Mouse (Mus musculus) adrenal gland, postnatal 14 days (tissue): ENCODE measurements around the gene Tceal1. TPM values are rescaled to one million over a fixed set of nuclear protein-coding genes. Genes with fewer than 3 reads are reported as not detected.
"Not testable (repeated sequence)": the region's sequence is repeated elsewhere in the genome, so short reads cannot be mapped to it uniquely, and the experiment has no call there.

ENCODE experiments used
- DNase-seq: peaks from one replicate; pipeline ENCODE4 v3.0.0; 2021; ENCODE audit warnings: mixed read lengths
- long read RNA-seq, 2 experiments: library from polyadenylated mRNA; stranded (forward); transcript quantifications; one replicate each; pipeline ENCODE4 v2.0.0; 2021
- total RNA-seq: library from RNA; stranded (reverse); gene quantifications from 2 replicates; pipeline ENCODE4 v1.2.3, GENCODE M21; 2021

Tceal1 gene
- 6.9 and 7.6 TPM in 2 replicates for total RNA-seq
- long read RNA-seq, experiment 1, transcript Tceal1-201 (2 exons, 2,803 nt): major isoform, 23 of 26 reads
- long read RNA-seq, experiment 1, partial matches to known transcripts: 2 of 26 reads
- long read RNA-seq, experiment 1, other reads (novel, unspliced or antisense): 1 of 26 reads
- long read RNA-seq, experiment 2, transcript Tceal1-201 (2 exons, 2,803 nt): major isoform, 17 of 18 reads
- long read RNA-seq, experiment 2, partial matches to known transcripts: 0 of 18 reads
- long read RNA-seq, experiment 2, other reads (novel, unspliced or antisense): 1 of 18 reads

DNA sequence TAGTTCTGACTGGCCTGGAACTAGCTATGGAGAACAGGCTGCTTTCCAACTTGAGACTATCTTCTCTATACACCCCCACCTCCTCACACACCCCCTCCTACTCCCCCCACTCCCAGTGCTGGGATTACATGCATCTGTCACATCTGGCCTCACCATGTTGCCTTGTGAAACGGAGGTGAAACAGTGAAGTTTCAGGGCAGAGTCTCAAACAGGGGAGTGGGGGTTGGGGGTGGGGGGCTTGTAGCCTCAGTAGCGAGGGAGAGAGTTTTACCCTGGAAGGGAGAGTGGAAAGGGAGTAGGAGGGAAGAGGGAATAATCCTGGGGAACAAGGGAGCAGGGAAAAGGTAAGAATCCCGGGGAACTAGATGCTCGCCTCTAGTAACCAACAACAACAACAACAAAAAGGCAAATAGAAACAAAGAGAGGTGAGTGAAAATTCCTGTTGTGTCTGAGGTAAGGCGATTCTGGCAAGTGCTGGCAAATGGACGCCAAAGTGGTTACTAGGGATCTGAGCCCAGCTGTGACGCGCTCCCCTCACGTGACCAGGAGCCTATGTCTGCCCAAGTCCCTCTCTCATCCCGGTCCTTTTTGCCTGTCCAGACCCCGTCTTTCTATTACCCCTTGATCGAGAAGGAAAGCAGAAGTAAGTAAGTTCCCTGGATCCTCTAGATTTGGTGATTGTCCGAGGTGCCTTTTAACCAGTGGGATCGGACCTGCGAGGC is at the start of gene Tceal1:
TSS of gene Tceal1 (plus strand) at position 537 of the 722 bp plus-strand sequence.
- DNase-seq: peak; percentile 78

DNA sequence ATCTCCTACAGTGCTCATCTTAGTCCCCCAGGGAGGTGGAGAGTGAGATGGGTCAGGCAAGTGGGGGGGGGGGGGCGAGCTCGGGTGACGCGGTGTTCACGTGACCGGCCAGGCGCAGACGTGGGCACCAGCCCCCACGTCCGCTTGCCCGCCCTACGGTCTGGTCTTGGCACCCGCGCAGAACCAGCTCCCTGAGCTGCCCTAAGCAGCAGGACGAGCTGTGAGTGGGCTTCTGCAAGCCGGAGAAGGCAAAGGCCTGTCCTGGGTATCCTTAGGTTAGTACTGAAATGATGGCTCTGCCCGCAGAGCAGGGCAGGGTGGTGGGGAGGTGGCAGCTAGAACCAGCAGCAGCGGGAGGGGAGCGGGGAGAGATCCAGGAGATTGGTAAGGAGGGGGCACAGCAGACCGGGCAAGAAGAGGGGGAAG is 41.5 kb upstream of the Tceal1 start:
- DNase-seq: peak; percentile 32

DNA sequence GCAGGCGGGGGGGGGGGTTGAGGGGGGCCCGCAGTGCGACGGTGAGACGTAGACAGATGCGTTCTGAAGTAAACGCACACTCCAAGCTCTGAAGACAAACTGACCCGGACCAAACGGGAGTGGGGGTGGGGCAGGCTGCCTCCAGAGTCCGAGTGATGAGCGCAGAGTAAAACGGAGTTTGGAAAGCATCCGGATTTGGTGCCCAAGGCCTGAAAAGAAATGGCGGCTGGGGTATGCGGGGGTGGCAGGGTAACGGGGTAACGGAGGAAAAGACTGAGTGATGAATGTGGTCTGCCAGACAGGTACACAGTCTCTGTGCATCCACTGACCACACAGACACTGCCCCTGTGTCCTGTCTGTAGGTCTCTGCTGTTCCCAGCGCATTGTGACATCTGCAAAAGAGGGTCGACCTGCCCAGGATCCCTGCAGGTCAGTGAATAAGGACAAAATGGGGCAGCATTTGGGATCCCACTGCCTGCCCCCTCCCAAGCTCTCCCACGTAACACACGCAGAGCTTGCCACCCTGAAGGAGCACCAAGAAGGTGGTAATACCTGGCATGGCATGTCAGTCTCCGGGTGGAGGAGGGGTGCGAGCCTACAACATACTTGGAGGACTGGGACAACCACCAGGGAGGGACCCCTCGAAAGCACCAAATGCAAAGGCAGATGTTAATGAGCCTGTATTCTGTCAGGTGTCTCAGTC is 40.9 kb upstream of the Tceal1 start:
- DNase-seq: peak; percentile 32

DNA sequence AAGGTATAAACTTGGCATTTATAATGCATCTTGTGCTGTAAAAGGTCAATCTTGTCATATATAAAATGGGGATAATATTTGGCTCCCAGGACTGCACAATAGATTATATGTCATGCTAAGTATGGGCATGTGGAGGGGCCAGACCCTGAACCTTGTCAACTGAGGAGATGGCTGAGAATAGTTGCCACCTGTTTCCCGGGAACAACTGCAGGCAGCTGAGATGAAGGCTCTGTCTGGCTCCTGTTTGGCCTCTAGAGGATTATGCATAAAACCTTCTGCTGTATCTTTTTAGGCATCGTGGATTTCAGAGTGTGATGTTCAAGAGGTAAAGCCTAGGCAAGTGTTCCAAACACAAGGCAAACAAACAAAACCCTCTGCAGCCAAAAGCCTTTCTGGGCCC is 39.0 kb upstream of the Tceal1 start:
- no peak for DNase-seq

DNA sequence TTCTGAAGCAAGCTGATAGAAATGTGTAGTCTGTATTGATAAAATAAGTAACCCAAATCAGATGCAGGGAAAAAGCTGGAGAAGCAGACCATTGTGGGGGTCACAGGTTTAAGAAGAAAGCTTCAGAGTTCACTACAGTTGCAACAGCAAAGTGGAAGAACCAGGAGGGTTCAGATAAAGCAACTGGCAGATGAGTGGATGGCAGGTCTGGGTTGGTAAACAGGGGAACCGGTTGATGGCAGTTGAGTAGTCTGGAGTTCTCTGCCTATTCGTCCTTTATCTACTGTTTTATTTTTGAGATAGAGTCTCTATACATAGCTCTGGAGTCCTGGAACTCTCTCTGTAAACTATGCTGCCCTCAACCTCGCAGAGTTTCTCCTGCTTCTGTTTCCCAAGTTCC is 26.8 kb upstream of the Tceal1 start:
- no peak for DNase-seq

DNA sequence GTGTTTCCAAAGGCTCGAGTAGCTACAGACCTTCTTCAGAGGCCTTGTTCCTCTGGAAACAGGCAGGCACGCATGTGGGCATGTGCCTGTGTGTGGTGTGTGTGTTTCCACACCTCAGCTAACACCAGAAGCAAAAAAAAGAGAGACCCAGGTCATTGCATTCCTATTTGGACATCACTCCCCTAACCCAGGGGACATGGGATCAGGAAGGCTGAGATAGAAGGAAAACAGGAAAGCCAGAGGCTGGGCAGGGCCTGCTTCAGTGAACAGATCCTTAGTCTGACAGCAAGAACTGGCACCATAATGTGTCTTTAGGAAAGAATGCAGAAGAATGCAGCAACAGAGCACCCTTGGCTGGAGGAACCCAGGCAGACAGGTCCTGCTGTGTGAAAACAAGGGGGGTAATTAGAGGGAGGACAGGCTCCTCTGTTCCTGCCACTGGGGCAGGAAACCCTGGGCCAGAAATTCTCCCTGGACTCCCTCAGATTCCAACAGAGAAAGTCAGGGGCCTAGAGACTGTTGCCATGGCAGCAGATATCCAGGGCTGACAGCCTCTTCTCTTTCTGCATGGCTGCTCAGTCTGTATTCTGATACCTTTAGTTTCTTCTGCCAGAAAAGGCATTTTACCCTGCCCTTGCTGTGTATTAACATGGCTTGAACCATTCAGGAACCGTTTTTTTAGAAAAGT is 16.0 kb upstream of the Tceal1 start:
- DNase-seq: not testable (repeated sequence)

DNA sequence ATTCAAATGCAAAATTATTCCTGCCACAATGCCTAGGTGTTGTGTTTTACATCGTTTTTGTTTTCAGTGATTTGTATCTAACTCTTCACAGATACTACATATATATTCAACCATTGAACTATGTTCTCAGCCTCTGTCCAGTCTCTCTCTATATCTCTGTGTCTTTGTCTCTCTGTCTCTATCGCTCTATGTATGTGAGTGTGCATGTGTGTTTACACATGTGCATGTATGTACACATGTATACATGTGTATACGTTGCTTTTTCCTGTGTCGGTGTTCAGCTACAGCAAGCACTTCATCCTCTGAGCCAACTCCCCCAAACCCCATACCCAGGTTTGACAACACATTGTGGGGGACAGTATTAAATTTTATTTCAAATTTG is 15.5 kb upstream of the Tceal1 start:
- DNase-seq: no peak

DNA sequence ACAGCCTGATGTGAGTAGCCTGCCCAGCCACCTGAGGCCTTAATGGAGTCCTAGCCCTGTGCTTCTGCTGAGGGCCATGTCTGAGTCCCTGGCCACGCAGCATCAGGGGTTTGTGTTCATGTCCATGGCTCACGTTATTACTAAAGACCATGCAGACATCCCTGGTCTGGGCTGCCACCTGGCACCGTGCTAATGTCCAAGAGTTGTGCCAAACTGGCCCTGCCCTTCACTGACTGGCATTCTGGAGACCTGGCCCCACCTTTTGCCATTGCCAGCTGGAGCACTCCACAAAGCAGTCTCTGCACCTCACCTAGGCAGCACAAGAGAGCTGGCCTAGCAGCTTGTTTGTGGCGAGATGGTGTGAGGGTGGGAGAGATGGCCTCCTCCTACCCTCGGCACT is 14.6 kb upstream of the Tceal1 start:
- no peak for DNase-seq

DNA sequence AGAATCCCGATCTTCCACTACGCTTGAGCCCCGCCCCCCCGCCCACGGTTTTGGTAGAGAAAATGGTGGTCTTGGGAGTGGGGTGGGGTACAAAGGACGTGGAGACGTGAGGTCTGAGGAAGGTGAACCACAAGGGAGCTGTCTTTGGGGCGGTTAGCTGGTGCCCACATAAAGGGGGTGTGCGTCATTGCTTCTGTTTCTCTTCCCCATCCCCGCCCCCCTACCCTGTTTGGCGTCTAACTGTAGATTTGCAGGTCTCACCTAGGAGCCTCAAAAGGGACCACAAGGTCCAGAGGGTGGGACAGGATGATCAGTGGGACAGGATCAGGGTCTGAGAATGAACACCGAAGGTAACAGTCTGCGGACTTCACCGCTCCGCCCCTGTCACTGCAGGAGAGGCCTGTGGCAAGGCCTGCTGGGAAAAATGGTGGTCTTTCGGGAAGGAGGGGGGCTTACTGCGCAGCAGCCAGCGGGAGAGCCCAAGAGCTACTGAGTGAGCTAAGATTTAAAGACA is 443 bp downstream of the Tceal1 start:
- peak; percentile 65 for DNase-seq

DNA sequence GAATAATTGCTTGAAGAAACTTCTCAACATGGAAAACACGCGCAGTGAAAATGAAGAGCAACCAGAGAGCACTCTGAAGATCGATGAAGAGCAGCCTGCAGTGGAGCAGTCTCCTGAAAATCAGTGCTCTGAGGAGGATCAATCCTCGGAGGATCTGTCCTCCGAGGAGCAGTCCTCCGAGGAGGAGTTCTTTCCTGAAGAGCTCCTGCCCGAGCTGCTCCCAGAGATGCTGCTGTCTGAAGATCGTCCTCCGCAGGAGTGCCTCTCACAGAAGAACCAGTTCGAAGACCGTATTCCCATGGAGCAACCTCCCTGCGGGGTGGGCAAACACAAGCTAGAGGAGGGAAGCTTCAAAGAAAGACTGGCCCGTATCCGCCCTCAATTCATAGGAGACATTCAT is 1.0 kb downstream of the Tceal1 start:
- DNase-seq: peak; percentile 9

DNA sequence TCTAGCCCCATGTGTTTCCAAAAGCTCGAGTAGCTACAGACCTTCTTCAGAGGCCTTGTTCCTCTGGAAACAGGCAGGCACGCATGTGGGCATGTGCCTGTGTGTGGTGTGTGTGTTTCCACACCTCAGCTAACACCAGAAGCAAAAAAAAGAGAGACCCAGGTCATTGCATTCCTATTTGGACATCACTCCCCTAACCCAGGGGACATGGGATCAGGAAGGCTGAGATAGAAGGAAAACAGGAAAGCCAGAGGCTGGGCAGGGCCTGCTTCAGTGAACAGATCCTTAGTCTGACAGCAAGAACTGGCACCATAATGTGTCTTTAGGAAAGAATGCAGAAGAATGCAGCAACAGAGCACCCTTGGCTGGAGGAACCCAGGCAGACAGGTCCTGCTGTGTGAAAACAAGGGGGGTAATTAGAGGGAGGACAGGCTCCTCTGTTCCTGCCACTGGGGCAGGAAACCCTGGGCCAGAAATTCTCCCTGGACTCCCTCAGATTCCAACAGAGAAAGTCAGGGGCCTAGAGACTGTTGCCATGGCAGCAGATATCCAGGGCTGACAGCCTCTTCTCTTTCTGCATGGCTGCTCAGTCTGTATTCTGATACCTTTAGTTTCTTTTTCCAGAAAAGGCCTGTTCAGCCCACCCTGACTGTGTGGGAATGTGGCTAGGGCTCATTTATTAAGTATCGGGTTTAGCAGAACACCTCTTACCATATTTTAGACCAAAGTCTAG is 7.1 kb downstream of the Tceal1 start:
- not testable (repeated sequence) for DNase-seq

DNA sequence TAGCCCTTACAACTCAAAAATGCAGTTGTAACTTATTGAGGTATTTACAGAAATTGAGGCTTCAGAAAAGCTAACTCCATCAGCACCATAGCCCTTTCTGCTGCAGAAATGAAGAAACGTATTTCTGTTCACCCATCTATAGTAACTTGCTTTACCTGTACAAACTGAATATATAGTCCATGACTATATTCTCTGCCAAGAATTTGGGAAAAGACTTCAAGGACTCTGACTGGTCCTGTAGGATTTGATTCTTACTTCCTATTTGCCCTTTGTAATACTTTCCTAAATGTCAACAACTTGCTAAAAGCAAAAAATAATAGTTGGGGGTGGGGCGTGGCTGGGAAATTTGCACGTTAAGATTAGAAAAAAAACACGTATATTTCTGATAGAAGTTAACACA is 24.2 kb downstream of the Tceal1 start:
- no peak for DNase-seq

DNA sequence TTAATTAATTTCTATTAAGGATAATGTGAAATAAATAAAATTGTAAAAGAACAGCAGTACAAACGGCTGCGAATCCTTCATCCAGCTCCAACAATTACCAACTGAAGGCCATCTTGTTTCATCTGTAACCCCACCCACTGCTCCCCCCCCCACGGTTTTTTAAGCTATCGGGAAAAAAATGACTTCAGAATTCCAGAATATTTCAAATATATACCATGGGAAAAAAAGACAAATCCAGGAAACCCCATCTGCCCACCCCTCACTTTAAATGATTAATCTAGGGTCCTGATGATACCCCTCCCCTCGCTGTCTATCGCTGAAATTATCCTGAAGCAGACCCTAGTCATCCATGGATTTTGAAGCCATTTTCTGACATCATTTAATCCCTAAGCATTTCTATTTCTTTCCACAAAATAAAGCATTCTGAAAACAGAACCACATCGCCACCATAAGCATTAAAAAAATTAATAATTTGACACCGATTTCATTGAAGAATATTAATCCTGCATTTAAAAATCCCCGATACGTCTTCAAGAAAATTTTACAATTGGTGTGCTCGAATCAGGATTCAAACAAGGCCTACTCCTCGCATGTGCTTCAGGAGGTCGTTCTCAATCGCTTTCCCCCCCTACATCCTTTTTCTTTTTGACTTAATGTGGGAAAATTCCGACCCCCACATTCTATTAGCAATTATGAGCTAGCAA is 32.5 kb downstream of the Tceal1 start:
- DNase-seq: no peak

DNA sequence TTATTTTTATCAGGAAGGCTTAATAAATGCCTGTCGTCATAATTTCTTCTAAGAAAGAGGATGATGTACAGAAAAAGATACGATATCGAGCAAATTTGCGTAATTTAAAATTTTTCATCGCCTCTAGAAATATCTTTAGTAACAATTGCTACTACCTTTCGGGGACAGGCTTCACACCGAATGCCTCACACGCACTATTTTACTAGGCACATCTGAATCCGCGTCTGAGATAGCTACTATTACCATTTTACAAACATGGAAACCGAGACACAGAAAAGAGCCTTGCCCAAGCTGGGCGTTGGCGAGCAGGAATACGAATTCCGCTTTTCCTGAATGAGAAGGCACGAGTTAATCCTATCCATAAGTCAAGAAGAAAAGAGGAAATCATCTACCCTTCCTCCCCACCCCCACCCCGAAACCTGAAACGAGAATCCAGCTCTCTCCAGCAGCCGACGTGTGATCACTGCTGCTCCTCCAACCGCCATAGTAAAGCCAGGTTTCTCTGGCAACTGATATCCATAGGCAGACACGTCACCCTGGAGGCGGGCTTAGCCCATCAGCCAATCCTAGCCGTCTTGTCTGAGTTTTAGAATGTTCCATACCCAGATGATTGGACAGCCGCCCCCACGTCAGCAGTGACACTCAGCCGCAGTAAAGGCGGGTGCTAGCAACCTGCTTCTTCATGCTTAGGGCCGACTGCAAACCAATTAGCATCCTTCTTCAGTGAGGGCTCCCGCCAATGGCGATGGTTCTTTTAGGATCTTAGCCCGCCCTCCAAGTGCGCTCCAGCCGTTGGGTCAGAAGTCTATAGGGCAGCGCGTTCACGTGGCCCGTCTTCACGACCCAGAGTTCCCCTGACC is 33.2 kb downstream of the Tceal1 start:
- peak; percentile 92 for DNase-seq

DNA sequence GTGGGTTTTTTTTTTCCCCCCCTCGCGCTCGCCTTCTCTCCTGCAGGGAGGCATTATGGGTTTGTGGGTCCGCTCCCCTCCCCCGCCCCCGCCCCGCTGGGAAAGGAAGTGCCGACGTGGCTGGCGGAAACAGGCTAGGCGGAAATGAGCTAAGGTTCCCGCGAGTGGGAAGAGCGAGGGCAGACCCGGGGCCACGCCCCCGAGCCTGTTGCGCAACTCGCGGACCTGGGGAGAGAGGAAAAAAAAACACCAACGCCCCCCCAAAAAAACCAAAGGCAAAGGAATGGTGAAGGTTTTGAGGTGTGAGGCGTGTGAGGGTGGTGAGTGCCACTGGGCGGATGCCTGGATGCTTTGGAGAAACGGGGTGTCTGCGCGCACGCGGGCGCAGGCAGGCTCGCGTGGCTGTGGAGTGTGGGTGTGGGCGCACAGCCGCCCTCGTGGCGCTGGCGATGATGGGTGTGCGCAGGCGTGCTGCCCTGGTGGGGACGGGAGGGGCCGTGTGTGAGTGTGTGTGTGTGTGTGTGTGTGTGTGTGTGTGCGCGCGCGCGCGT is 33.9 kb downstream of the Tceal1 start:
- DNase-seq: peak; percentile 89

DNA sequence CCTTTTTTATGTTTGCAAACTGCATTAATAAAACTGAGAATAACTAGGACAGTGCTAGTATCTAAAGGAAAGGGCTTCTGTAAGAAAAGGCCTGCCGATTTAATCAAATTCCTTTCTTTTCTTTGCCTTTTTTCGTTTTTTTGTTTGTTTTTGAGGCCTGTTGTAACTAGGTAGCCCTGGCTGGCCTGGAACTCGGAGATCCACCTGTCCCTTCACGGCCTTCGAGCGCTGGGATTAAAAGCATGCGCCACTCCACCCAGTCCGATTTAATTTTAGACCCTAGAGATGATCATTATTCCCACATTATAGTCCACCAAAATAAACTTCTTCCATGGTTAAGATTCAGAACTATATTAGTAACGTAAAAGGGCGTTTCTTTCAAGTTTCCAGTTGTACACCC is 34.5 kb downstream of the Tceal1 start:
- DNase-seq: no peak

DNA sequence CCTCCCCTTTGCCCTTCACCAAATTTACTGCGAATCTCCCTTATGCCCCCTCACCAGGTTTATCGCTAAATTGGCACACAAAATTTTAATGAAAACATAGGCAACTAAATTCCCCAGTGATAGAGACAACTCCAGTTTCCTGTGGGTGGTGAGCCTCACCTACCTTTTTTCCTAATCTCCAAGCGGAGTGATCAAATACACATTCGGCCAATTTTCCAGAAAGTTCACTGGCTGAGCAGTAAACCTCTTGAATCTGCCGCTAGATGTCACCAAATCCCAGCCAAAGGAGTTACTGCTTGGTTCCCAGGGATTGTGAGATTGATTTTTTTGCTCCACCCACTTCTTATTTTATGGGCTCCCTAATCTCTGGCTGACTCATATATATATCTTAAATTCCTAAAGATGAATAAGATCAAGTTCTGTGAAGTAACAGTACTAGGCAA is 34.9 kb downstream of the Tceal1 start:
- peak; percentile 69 for DNase-seq

DNA sequence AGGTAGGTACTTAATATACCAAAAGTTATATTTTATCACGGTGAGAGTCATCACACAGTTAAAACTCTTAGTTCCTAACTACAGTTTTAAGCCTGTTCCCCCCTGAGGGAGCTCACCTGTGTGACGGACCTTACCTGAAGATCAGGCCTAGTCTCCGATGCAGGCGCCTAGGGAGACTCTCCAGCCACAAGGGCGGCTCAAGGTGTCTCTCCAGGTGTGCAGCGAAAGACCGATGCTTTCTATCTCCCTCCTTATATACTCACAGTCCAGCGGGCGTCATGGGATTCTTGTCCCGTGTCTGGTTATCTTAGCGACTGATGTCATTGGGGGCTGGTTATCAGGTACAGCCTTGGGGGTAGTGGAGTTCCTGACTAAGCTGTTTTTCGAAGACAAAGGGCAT is 35.7 kb downstream of the Tceal1 start, which contains the start of gene Morf4l2:
TSS of gene Morf4l2 (minus strand) at position 232 of the 400 bp plus-strand sequence.
- DNase-seq: no peak

DNA sequence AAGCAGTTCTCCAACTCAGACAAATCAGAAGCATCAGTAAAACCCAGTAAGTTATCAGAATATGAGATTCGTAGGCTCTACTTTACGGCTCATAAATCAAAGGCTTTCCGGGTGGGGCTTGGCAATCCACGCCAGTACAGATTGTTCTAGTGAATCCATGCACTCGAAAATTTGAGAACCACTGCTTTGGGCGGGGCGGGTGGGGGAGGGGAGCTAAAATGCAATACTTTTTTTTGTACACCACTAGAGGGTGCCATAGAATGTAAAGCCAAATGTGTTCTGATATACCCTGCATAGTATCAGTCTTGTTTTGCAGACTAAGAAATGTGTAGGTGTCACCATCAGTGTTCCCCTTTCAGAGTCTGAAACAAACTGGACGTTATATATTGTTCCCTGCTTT is 36.9 kb downstream of the Tceal1 start:
- no peak for DNase-seq

DNA sequence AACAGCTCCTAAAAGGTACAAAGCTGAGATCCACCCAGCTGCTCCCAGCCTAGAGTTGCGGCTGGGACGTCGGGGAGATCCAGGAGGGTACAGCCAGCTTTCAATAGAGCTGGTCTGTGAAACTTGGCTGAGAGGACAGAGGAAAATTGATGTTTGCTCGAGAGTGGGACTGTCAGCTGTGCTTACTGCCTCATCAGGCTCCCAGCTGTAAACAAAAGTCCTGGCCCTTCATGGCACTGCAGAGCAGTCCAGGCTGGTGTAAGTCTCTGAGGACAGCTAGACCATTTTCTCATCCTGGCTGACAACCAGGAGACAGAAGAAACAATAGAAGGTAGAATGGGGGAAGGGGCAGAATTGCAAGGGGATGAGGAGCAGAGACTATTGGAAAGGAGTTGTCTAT is 41.5 kb downstream of the Tceal1 start:
- DNase-seq: no peak
